Mouse (Mus musculus) thymus, adult 2 months (tissue): ENCODE results near the gene Sema4b. TPM values are rescaled to one million over a fixed set of nuclear protein-coding genes. Genes with fewer than 3 reads are reported as not detected.

Experiments
- DNase-seq: peaks from one replicate; pipeline ENCODE4 v3.0.0; 2021
- H3K27ac ChIP-seq: fragments of 200-500 bp; 2 replicates; pipeline ENCODE4 v1.5.1; 2012; ENCODE audit warnings: low read length, control low read depth; ENCODE audit not compliant: control insufficient read depth, insufficient read depth
- H3K27me3 ChIP-seq: fragments of 200-500 bp; 2 replicates; pipeline ENCODE4 v1.6.1; 2012; ENCODE audit warnings: mild to moderate bottlenecking, low read length, moderate library complexity, mixed read lengths; ENCODE audit not compliant: control insufficient read depth, insufficient read depth
- H3K36me3 ChIP-seq: fragments of 200-500 bp; 2 replicates; pipeline ENCODE4 v1.6.1; 2012; ENCODE audit warnings: mild to moderate bottlenecking, low read length, moderate library complexity; ENCODE audit not compliant: control insufficient read depth, insufficient read depth
- H3K4me1 ChIP-seq: fragments of 200-500 bp; replicated peaks from 2 replicates; pipeline ENCODE4 v1.6.1; 2012; ENCODE audit warnings: low read length; ENCODE audit not compliant: control insufficient read depth, insufficient read depth
- H3K4me3 ChIP-seq: fragments of 200-500 bp; 2 replicates; pipeline ENCODE4 v1.5.1; 2012; ENCODE audit warnings: mild to moderate bottlenecking, low read length, control low read depth, moderate library complexity; ENCODE audit not compliant: control insufficient read depth, insufficient read depth
- CTCF ChIP-seq: fragments of 200-500 bp; IDR thresholded peaks from 2 replicates; pipeline ENCODE4 v1.5.1; 2012; ENCODE audit warnings: mild to moderate bottlenecking, control low read depth, low read length, moderate library complexity, borderline replicate concordance; ENCODE audit not compliant: control insufficient read depth, poor library complexity, insufficient read depth; ENCODE audit errors: extremely low read depth
- POLR2A ChIP-seq: fragments of 200-500 bp; IDR thresholded peaks from 2 replicates; pipeline ENCODE4 v1.6.1; 2012; ENCODE audit warnings: mild to moderate bottlenecking, low read length, control low read depth, moderate library complexity; ENCODE audit not compliant: control insufficient read depth, poor library complexity, insufficient read depth; ENCODE audit errors: extremely low read depth
- whole genome bisulfite sequencing: fragments of 180-500 bp; shearing (Covaris S2); methylation state at CpG from one replicate; pipeline ENCODE4 v1.1.7; 2018; 5-methylcytosine and 5-hydroxymethylcytosine counted together
- polyA plus RNA-seq: library from polyadenylated mRNA; depleted of rRNA; stranded (reverse); fragments of >200 nt; gene quantifications from 2 replicates; pipeline ENCODE4 v1.2.3, GENCODE M21; 2012; rRNA removed

Sema4b gene
- polyA plus RNA-seq, 1 experiment: 37.4 TPM

- peaks cover 6% of the 10 kb centered on the region for H3K4me1 ChIP-seq
- 97% methylated on average over 1 of the region's 1 CpGs for WGBS
- no peak overlapping the region for H3K4me3 ChIP-seq
- no peaks in the 10 kb centered on the region for H3K27me3 ChIP-seq
- peaks cover 24% of the 10 kb centered on the region for H3K36me3 ChIP-seq
- DNase-seq: no peak
- no peak overlapping the region for H3K27ac ChIP-seq
- TF ChIP-seq CTCF: no peak
- TF ChIP-seq POLR2A: no peak
Observed at GRCm38 (mm10) chr7:80267764-80268163, 81.1 kb downstream of the Sema4b start.

- Histone ChIP-seq H3K4me3 (peak within 1 kb of the TSS; percentile 99), H3K4me1 (peaks cover 6% of the 10 kb centered on the region), H3K36me3 (peaks cover 25% of the 10 kb centered on the region), H3K27ac (no peak within 1 kb of the TSS; the same call in none of the 2 replicates), H3K27me3 (no peaks in the 10 kb centered on the region)
- TF ChIP-seq CTCF (no peak), POLR2A (peak; percentile 59; the same call in 1 of the 2 replicates)
- 3% methylated on average over 21 of the region's 21 CpGs for WGBS
- DNase-seq: peak; percentile 97
Observed at GRCm38 (mm10) chr7:80268897-80269750, 82.5 kb downstream of the Sema4b start, which contains the start of gene Vps33b. Gene Vps33b, plus strand, starts transcription at chr7:80269649.

GRCm38 (mm10) chr7:80269751-80270255, 83.2 kb downstream of the Sema4b start:
- Histone ChIP-seq H3K27me3 (no peaks in the 10 kb centered on the region), H3K4me3 (peak overlapping the region; percentile 99), H3K4me1 (peaks cover 6% of the 10 kb centered on the region), H3K27ac (no peak overlapping the region; the same call in 1 of the 2 replicates), H3K36me3 (peaks cover 25% of the 10 kb centered on the region)
- no peak for DNase-seq
- TF ChIP-seq POLR2A (peak; percentile 7), CTCF (no peak)
- WGBS: under 1% methylated on average over 23 of the region's 23 CpGs

GRCm38 (mm10) chr7:80273456-80273855, 86.8 kb downstream of the Sema4b start:
- Histone ChIP-seq H3K27ac (no peak overlapping the region), H3K4me3 (no peak overlapping the region), H3K4me1 (peaks cover 6% of the 10 kb centered on the region), H3K36me3 (peaks cover 38% of the 10 kb centered on the region), H3K27me3 (no peaks in the 10 kb centered on the region)
- no peak for TF ChIP-seq CTCF
- TF ChIP-seq POLR2A: no peak
- no peak for DNase-seq
- WGBS: 95% methylated on average over 2 of the region's 2 CpGs

Other genes with a start within 250 kb of the Sema4b start
- gene Zfp710, start 162.0 kb upstream of the Sema4b start, polyA plus RNA-seq: 62.1 and 63.1 TPM in 2 replicates
- 168 and 225 TPM in 2 replicates for gene Idh2, start 71.4 kb upstream of the Sema4b start, polyA plus RNA-seq
- gene Cib1, start 46.0 kb downstream of the Sema4b start, polyA plus RNA-seq: 152 and 192 TPM in 2 replicates
- gene Gdpgp1, start 46.0 kb downstream of the Sema4b start, polyA plus RNA-seq: 5.3 and 5.4 TPM in 2 replicates
- 0.54 and 0.62 TPM in 2 replicates for gene Ttll13, start 59.5 kb downstream of the Sema4b start, polyA plus RNA-seq
- gene Ngrn, start 74.4 kb downstream of the Sema4b start, polyA plus RNA-seq: 43.2 and 53.8 TPM in 2 replicates
- gene Vps33b, start 82.8 kb downstream of the Sema4b start, polyA plus RNA-seq: 21.9 and 23.3 TPM in 2 replicates
- gene Prc1, start 107.6 kb downstream of the Sema4b start, polyA plus RNA-seq: 80.6 and 84.4 TPM in 2 replicates
- gene Rccd1, start 137.6 kb downstream of the Sema4b start, polyA plus RNA-seq: 17.6 and 20.4 TPM in 2 replicates
- 97.7 and 105 TPM in 2 replicates for gene Unc45a, start 154.2 kb downstream of the Sema4b start, polyA plus RNA-seq
- gene Hddc3, start 156.3 kb downstream of the Sema4b start, polyA plus RNA-seq: 22.9 and 24.9 TPM in 2 replicates
- gene Man2a2, start 184.5 kb downstream of the Sema4b start, polyA plus RNA-seq: 188 and 213 TPM in 2 replicates
- gene Fes, start 201.1 kb downstream of the Sema4b start, polyA plus RNA-seq: 21.6 and 27.3 TPM in 2 replicates
- gene Furin, start 218.6 kb downstream of the Sema4b start, polyA plus RNA-seq: 56.4 and 62.9 TPM in 2 replicates